Mouse (Mus musculus) hindbrain, embryonic 10.5 days (tissue): Measurements from ENCODE around the gene Olfr317. TPM values are rescaled to one million over a fixed set of nuclear protein-coding genes. Genes with fewer than 3 reads are reported as not detected.

Experiments used
- DNase-seq: peaks from one replicate; pipeline ENCODE4 v3.0.0-alpha.2; 2017; ENCODE audit warnings: low spot score
- H3K27ac ChIP-seq: fragments of 300-500 bp; sonication (generic); 2 replicates; pipeline ENCODE4 v1.5.1; 2016; ENCODE audit warnings: mild to moderate bottlenecking, moderate library complexity
- H3K27me3 ChIP-seq: fragments of 300-500 bp; sonication (generic); 2 replicates; pipeline ENCODE4 v1.6.1; 2016; ENCODE audit warnings: mild to moderate bottlenecking; ENCODE audit not compliant: poor library complexity, insufficient read depth, severe bottlenecking
- H3K36me3 ChIP-seq: fragments of 300-500 bp; sonication (generic); 2 replicates; pipeline ENCODE4 v1.6.1; 2016; ENCODE audit warnings: mild to moderate bottlenecking, moderate library complexity
- H3K4me1 ChIP-seq: fragments of 300-500 bp; sonication (generic); replicated peaks from 2 replicates; pipeline ENCODE4 v1.6.1; 2016; ENCODE audit warnings: mild to moderate bottlenecking
- H3K4me3 ChIP-seq: fragments of 300-500 bp; sonication (generic); 2 replicates; pipeline ENCODE4 v1.5.1; 2016; ENCODE audit warnings: mild to moderate bottlenecking, moderate library complexity
- H3K9me3 ChIP-seq: fragments of 300-500 bp; sonication (generic); 2 replicates; pipeline ENCODE4 v1.6.1; 2016; ENCODE audit warnings: mild to moderate bottlenecking, moderate library complexity
- WGBS: fragments of 180-500 bp; shearing (Covaris S2); methylation state at CpG from one replicate; pipeline ENCODE4 v1.1.7; 2016; 5-methylcytosine and 5-hydroxymethylcytosine counted together
- polyA plus RNA-seq: library from polyadenylated mRNA; unstranded; fragments of >200 nt; fragmentation: Nextera tagmentation; extraction: Ambion mirVana; gene quantifications from 2 replicates; pipeline ENCODE4 v1.2.1, GENCODE M21; 2016

The Olfr317 gene
- polyA plus RNA-seq, 1 experiment from 2014 or later: not detected

- Histone ChIP-seq H3K9me3 (no peaks in the 10 kb centered on the region), H3K4me1 (no peaks in the 10 kb centered on the region), H3K4me3 (no peak overlapping the region), H3K27ac (no peak overlapping the region), H3K36me3 (no peaks in the 10 kb centered on the region), H3K27me3 (no peaks in the 10 kb centered on the region)
- DNase-seq: no peak
- 81% methylated on average over 11 of the region's 11 CpGs for WGBS
These were observed 29.9 kb downstream of the Olfr317 start for GRCm38 (mm10) chr11:58709086-58709485.

GRCm38 (mm10) chr11:58698862-58699261 is 40.1 kb downstream of the Olfr317 start, which contains the start of gene Olfr319:
Gene Olfr319, plus strand, starts transcription at chr11:58699162.
- 90% methylated on average over 3 of the region's 3 CpGs for WGBS
- H3K27me3 ChIP-seq: no peaks in the 10 kb centered on the region
- H3K4me1 ChIP-seq: no peaks in the 10 kb centered on the region
- no peak within 1 kb of the TSS for H3K4me3 ChIP-seq
- peaks cover 18% of the 10 kb centered on the region for H3K9me3 ChIP-seq
- H3K27ac ChIP-seq: no peak within 1 kb of the TSS
- DNase-seq: no peak
- H3K36me3 ChIP-seq: no peaks in the 10 kb centered on the region

Other genes with a start within 250 kb of the Olfr317 start
- gene Olfr332, start 246.7 kb downstream of the Olfr317 start, polyA plus RNA-seq: not detected in 2 replicates
- not detected in 2 replicates for gene Olfr331, start 236.6 kb downstream of the Olfr317 start, polyA plus RNA-seq
- gene Olfr330, start 204.4 kb downstream of the Olfr317 start, polyA plus RNA-seq: not detected in 2 replicates
- gene Olfr329-ps, start 192.8 kb downstream of the Olfr317 start, polyA plus RNA-seq: not detected in 2 replicates
- gene Olfr328, start 183.6 kb downstream of the Olfr317 start, polyA plus RNA-seq: not detected in 2 replicates
- not detected in 2 replicates for gene Olfr224, start 168.7 kb downstream of the Olfr317 start, polyA plus RNA-seq
- not detected in 2 replicates for gene Olfr325, start 161.5 kb downstream of the Olfr317 start, polyA plus RNA-seq
- gene Olfr324, start 144.1 kb downstream of the Olfr317 start, polyA plus RNA-seq: not detected in 2 replicates
- not detected in 2 replicates for gene 2210407C18Rik, start 123.1 kb downstream of the Olfr317 start, polyA plus RNA-seq
- gene Olfr323, start 108.7 kb downstream of the Olfr317 start, polyA plus RNA-seq: not detected in 2 replicates
- 0.54 and 0.60 TPM in 2 replicates for gene Trim58, start 98.7 kb downstream of the Olfr317 start, polyA plus RNA-seq
- gene Olfr322, start 80.4 kb downstream of the Olfr317 start, polyA plus RNA-seq: not detected in 2 replicates
- gene Olfr320, start 58.1 kb downstream of the Olfr317 start, polyA plus RNA-seq: not detected in 2 replicates
- gene Olfr319, start 40.0 kb downstream of the Olfr317 start, polyA plus RNA-seq: not detected in 2 replicates
- not detected in 2 replicates for gene Olfr318, start 15.2 kb downstream of the Olfr317 start, polyA plus RNA-seq
- gene Olfr316, start 13.5 kb upstream of the Olfr317 start, polyA plus RNA-seq: not detected in 2 replicates
- not detected in 2 replicates for gene Olfr315, start 34.0 kb upstream of the Olfr317 start, polyA plus RNA-seq
- not detected in 2 replicates for gene Olfr314, start 43.7 kb upstream of the Olfr317 start, polyA plus RNA-seq
- 8.4 and 19.1 TPM in 2 replicates for gene Fam183b, start 62.7 kb upstream of the Olfr317 start, polyA plus RNA-seq
- gene Olfr313, start 75.8 kb upstream of the Olfr317 start, polyA plus RNA-seq: not detected in 2 replicates
- not detected in 2 replicates for gene Olfr312, start 90.0 kb upstream of the Olfr317 start, polyA plus RNA-seq
- gene Olfr311, start 100.0 kb upstream of the Olfr317 start, polyA plus RNA-seq: not detected in 2 replicates
- 10.0 and 12.0 TPM in 2 replicates for gene Gm12258, start 107.9 kb upstream of the Olfr317 start, polyA plus RNA-seq
- 11.3 and 12.4 TPM in 2 replicates for gene 2810021J22Rik, start 128.0 kb upstream of the Olfr317 start, polyA plus RNA-seq
- 4.3 and 4.7 TPM in 2 replicates for gene Zfp39, start 165.0 kb upstream of the Olfr317 start, polyA plus RNA-seq
- 0.05 TPM in 1 of 2 replicates, not detected in the other for gene Btnl10, start 178.7 kb upstream of the Olfr317 start, polyA plus RNA-seq
- 297 and 381 TPM in 2 replicates for gene Rnf187, start 199.7 kb upstream of the Olfr317 start, polyA plus RNA-seq
- 39.0 and 115 TPM in 2 replicates for gene Hist3h2ba, start 209.7 kb upstream of the Olfr317 start, polyA plus RNA-seq
- 25.4 and 49.0 TPM in 2 replicates for gene Hist3h2a, start 215.5 kb upstream of the Olfr317 start, polyA plus RNA-seq
- 0.41 and 0.85 TPM in 2 replicates for gene Trim17, start 215.5 kb upstream of the Olfr317 start, polyA plus RNA-seq
- 18.8 and 20.2 TPM in 2 replicates for gene Trim11, start 238.9 kb upstream of the Olfr317 start, polyA plus RNA-seq